Mouse (Mus musculus) ES-E14 (cell line): ENCODE measurements around the gene Bhlhe41. TPM values are rescaled to one million over a fixed set of nuclear protein-coding genes. Genes with fewer than 3 reads are reported as not detected.
A peak's percentile ranks its signal among the peaks of the same experiment; 100 is the strongest.

ENCODE experiments used
- DNase-seq: peaks from one replicate; pipeline ENCODE4 v3.0.0-alpha.2; 2013; ENCODE audit warnings: low read depth, low spot score
- H3K27ac ChIP-seq: 2 replicates; pipeline ENCODE4 v1.5.1; 2012; ENCODE audit warnings: low read depth, mild to moderate bottlenecking, low read length, moderate library complexity, mixed read lengths; ENCODE audit not compliant: poor library complexity, insufficient read depth, severe bottlenecking
- H3K36me3 ChIP-seq: 2 replicates; pipeline ENCODE4 v1.6.1; 2012; ENCODE audit warnings: mild to moderate bottlenecking, low read length, moderate library complexity, mixed read lengths; ENCODE audit not compliant: control insufficient read depth, poor library complexity, insufficient read depth, severe bottlenecking
- H3K4me1 ChIP-seq, 2 experiments: fragments of 150-350 bp in 1 of 2; sonication (generic) in 1 of 2; 2 replicates each; pipeline ENCODE4 v1.6.1; 2012; ENCODE audit warnings: low read length in 2 of 2, mild to moderate bottlenecking in 1 of 2, mixed read lengths in 1 of 2; ENCODE audit not compliant: control insufficient read depth in 2 of 2, insufficient read depth in 2 of 2, poor library complexity in 1 of 2
- H3K4me3 ChIP-seq, 2 experiments: fragments of 150-350 bp in 1 of 2; sonication (generic) in 1 of 2; 2 replicates each; pipeline ENCODE4 v1.5.1; 2012; ENCODE audit warnings: low read length in 2 of 2, low read depth in 1 of 2, mild to moderate bottlenecking in 1 of 2, mixed read lengths in 1 of 2; ENCODE audit not compliant: insufficient read depth in 1 of 2, poor library complexity in 1 of 2, severe bottlenecking in 1 of 2
- H3K9ac ChIP-seq: 2 replicates; pipeline ENCODE4 v1.6.1; 2012; ENCODE audit warnings: low read depth, mild to moderate bottlenecking, low read length, mixed read lengths; ENCODE audit not compliant: poor library complexity, insufficient read depth, severe bottlenecking
- H3K9me3 ChIP-seq: fragments of 150-350 bp; sonication (generic); 2 replicates; pipeline ENCODE4 v1.6.1; 2012; ENCODE audit warnings: low read depth, mild to moderate bottlenecking, low read length; ENCODE audit not compliant: control insufficient read depth, insufficient read depth
- CHD2 ChIP-seq: IDR thresholded peaks from 2 replicates; pipeline ENCODE4 v1.6.1; 2014; ENCODE audit warnings: mild to moderate bottlenecking, low read depth, low read length, inconsistent platforms
- HCFC1 ChIP-seq: IDR thresholded peaks from 2 replicates; pipeline ENCODE4 v1.6.1; 2012; ENCODE audit warnings: low read length, inconsistent platforms, borderline replicate concordance; ENCODE audit not compliant: insufficient read depth
- MAFK ChIP-seq: IDR thresholded peaks from 2 replicates; pipeline ENCODE4 v1.6.1; 2014; ENCODE audit warnings: mild to moderate bottlenecking, low read depth, low read length, inconsistent platforms; ENCODE audit not compliant: insufficient read depth
- ZC3H11A ChIP-seq: IDR thresholded peaks from 2 replicates; pipeline ENCODE4 v1.6.1; 2012; ENCODE audit warnings: low read depth, mild to moderate bottlenecking, inconsistent platforms, low read length, borderline replicate concordance
- ZNF384 ChIP-seq: IDR thresholded peaks from 2 replicates; pipeline ENCODE4 v1.6.1; 2012; ENCODE audit warnings: low read depth, low read length, inconsistent platforms
- in situ Hi-C, 2 experiments: fragments of 600-800 bp; cut with MboI; formaldehyde crosslinking; loops; one replicate each; pipeline ENCODE4 v1.15.1; 2025; ENCODE audit warnings: low sequenced_read_pairs in 2 of 2, inconsistent platforms in 1 of 2; ENCODE audit not compliant: unreplicated experiment in 2 of 2
- total RNA-seq: library from RNA; depleted of rRNA; stranded (reverse); fragments of 300-350 nt; gene quantifications from 2 replicates; pipeline ENCODE4 v1.2.3, GENCODE M21; 2012

Gene Bhlhe41
- total RNA-seq, 1 experiment, result 0.54 TPM

DNA sequence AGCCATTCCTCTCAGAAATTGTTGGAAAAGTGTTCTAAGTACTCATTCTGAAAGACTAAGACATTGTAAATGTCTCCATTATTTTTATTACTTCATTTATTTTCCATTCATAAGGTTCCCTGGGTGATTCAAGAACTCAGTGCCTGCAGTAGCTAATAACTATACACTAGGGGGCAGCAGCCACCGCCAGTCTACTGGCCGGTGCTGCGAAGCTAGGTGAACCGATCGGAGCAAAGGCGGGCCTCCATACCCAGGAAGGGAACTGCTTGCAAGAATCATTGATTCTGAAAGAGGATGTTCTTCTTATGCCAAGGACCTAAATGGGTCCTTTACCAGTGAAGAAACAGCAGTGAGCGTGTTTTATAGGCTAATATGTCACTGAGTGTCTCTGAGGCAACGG, 35.2 kb downstream of the Bhlhe41 start:
- TF ChIP-seq ZC3H11A (peak; percentile 84), ZNF384 (no peak)
- in situ Hi-C loops, result loop anchor here in 1 of 2 experiments (25.0 kb wide), 1 partner anchor 457 kb away; no protein-coding TSS in a partner anchor
- Histone ChIP-seq H3K27ac (no peak overlapping the region), H3K36me3 (no peaks in the 10 kb centered on the region), H3K4me3 (no peak overlapping the region), H3K9me3 (no peaks in the 10 kb centered on the region), H3K4me1 (no peaks in the 10 kb centered on the region), H3K9ac (no peak overlapping the region)
- no peak for DNase-seq

DNA sequence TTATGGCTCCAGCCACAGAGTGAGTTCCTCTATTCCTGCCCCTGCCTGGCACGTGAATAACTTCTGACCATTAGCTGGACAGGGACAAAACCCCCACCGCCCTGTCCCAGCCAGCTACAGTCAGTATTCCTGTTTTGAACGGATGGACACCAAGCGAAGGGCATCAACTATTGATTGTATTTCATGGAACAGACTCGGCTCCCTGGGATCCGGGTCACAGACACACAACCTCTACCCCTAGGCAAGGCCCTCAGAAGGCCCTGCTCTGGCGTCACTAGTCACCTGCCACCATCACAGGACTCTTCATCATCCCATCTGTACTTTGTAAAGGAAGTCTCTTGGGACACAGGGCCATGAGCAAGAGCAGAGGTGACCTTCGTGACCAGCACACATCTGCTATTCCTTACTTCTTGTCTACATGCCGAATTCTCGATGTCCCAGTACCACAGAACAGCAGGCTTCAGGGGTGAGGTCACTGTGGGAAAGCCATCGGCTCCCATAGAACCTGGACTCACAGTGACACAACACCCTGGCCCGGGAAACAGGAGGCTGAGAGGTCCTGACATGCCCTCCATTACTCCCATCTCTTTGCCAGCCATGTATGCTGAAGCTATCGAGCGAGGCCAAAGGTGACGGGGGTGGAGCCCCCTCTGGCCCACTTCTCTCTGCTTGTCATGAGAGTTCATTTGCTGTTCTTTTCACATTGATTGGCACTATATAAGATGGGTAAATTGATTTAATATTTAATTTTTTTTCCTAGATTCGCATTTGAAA, 36.1 kb downstream of the Bhlhe41 start:
- TF ChIP-seq ZC3H11A, result no peak

DNA sequence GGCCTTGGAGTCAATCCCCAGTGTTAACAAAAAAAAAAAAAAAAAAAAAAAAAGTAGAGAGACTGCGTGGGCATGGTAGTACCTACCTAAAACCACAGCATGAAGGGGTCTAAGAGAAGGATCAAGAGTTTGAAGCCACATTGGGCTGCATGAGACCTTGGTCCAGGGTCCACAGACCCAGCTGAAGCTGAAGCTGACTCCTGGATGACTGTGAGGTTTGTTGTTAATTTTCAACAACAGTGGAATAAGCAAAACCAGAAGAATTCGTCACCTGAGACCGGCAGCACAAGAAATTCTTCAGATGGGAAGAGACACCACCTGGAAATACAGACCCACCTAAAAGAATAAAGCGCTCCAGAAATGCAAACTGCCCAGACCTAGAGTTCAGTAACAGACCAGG, 39.1 kb downstream of the Bhlhe41 start:
- in situ Hi-C loops, result loop anchor here (10.0 to 25.0 kb wide), 2 partner anchors 458 to 461 kb away; no protein-coding TSS in a partner anchor
- no peaks in the 10 kb centered on the region for H3K36me3 ChIP-seq
- H3K9me3 ChIP-seq, result no peaks in the 10 kb centered on the region
- TF ChIP-seq MAFK (no peak), CHD2 (no peak), ZNF384 (no peak), HCFC1 (no peak), ZC3H11A (no peak)
- H3K4me3 ChIP-seq, result no peak overlapping the region
- H3K9ac ChIP-seq, result no peak overlapping the region
- H3K4me1 ChIP-seq, result no peaks in the 10 kb centered on the region
- DNase-seq, result no peak
- H3K27ac ChIP-seq, result no peak overlapping the region

More for the DNA sequence above, 36.1 kb downstream of the Bhlhe41 start:
- in situ Hi-C loops, result loop anchor here (10.0 to 25.0 kb wide), 2 partner anchors 456 to 458 kb away; no protein-coding TSS in a partner anchor
- no peak overlapping the region for H3K27ac ChIP-seq
- H3K4me1 ChIP-seq, result no peaks in the 10 kb centered on the region
- DNase-seq, result no peak
- H3K9me3 ChIP-seq, result no peaks in the 10 kb centered on the region
- H3K4me3 ChIP-seq, result no peak overlapping the region
- H3K36me3 ChIP-seq, result no peaks in the 10 kb centered on the region
- H3K9ac ChIP-seq, result no peak overlapping the region

- no peaks in the 10 kb centered on the region for H3K4me1 ChIP-seq
- in situ Hi-C loops, result loop anchor here in 1 of 2 experiments (10.0 kb wide), 1 partner anchor 461 kb away; no protein-coding TSS in a partner anchor
- H3K9ac ChIP-seq, result no peak overlapping the region
Observed at GRCm38 (mm10) chr6:145823588-145824234, 41.6 kb downstream of the Bhlhe41 start.

More at GRCm38 (mm10) chr6:145823588-145824234, 41.6 kb downstream of the Bhlhe41 start:
- TF ChIP-seq ZC3H11A (0 out of 2 replicates have a peak, but pooled peaks have one; percentile 22), HCFC1 (no peak)
- Histone ChIP-seq H3K36me3 (no peaks in the 10 kb centered on the region), H3K9me3 (no peaks in the 10 kb centered on the region), H3K4me3 (no peak overlapping the region), H3K27ac (no peak overlapping the region)
- no peak for DNase-seq
